Mouse (Mus musculus): ENCODE measurements around the gene Atf5. TPM values are rescaled to one million over a fixed set of nuclear protein-coding genes. Genes with fewer than 3 reads are reported as not detected.

Atf5 gene
- polyA plus RNA-seq, 1 experiment from 2014 or later: 6.0 TPM

GRCm38 (mm10) chr7:44808927-44809326 is 7.5 kb downstream of the Atf5 start:
- DNase-seq (ENCODE audit: low spot score): no peak
- Histone ChIP-seq H3K9ac (replicated peaks; ENCODE audit: low read depth) (no peak overlapping the region), H3K27me3 (replicated peaks; ENCODE audit: insufficient read depth, low read length) (no peaks in the 10 kb centered on the region), H3K4me1 (ENCODE audit: insufficient read depth, low read depth, low read length) (no peaks in the 10 kb centered on the region), H3K4me3 (ENCODE audit: low read depth, low read length) (no peak overlapping the region), H3K9me3 (ENCODE audit: low read length) (no peaks in the 10 kb centered on the region), H3K4me2 (replicated peaks; ENCODE audit: low read depth, low read length) (no peak overlapping the region), H3K36me3 (ENCODE audit: insufficient read depth, low read length) (no peaks in the 10 kb centered on the region; the same call in 1 of the 2 replicates), H3K27ac (ENCODE audit: low read length) (no peak overlapping the region)
- 71% methylated on average over 2 of the region's 2 CpGs for WGBS
- TF ChIP-seq EP300 (IDR thresholded peaks at IDR 0.05): no peak
- no peak for ATAC-seq

DNA sequence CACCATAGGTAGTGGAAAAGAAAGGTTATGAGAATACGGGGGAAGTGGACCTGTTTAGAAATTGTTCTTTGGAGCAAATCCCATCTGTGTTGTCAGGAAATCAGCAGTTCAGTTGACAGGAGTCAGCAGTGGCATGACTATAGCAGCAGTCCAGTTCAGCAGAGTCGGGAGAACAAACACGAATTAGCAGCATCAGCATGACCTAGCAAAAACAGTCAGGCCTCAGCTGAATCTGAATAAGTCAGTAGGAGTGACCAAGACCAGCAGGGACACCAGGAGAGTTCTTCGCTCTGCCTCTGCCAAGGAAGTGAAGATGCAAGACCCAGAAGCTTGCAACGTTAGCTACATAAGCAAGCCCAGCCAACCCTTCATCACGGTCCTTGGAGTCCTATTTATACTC is 23.7 kb downstream of the Atf5 start:
- Histone ChIP-seq H3K36me3 (ENCODE audit: insufficient read depth, low read length) (no peaks in the 10 kb centered on the region), H3K27me3 (replicated peaks; ENCODE audit: insufficient read depth, low read length) (no peaks in the 10 kb centered on the region), H3K9me3 (ENCODE audit: low read length) (no peaks in the 10 kb centered on the region), H3K4me1 (ENCODE audit: insufficient read depth, low read depth, low read length) (no peaks in the 10 kb centered on the region), H3K27ac (ENCODE audit: low read length) (no peak overlapping the region), H3K4me2 (replicated peaks; ENCODE audit: low read depth, low read length) (no peak overlapping the region), H3K9ac (replicated peaks; ENCODE audit: low read depth) (no peak overlapping the region), H3K4me3 (ENCODE audit: low read depth, low read length) (no peak overlapping the region)
- DNase-seq (ENCODE audit: low spot score): no peak
- no peak for ATAC-seq
- TF ChIP-seq CTCF (IDR thresholded peaks at IDR 0.05) (no peak), EP300 (IDR thresholded peaks at IDR 0.05) (no peak)
- 77% methylated on average over 6 of the region's 6 CpGs for WGBS

- ATAC-seq (no peak), DNase-seq (ENCODE audit: low spot score) (no peak)
- 59% methylated on average over 4 of the region's 4 CpGs for WGBS
Observed at GRCm38 (mm10) chr7:44790066-44790465, 26.4 kb downstream of the Atf5 start.

DNA sequence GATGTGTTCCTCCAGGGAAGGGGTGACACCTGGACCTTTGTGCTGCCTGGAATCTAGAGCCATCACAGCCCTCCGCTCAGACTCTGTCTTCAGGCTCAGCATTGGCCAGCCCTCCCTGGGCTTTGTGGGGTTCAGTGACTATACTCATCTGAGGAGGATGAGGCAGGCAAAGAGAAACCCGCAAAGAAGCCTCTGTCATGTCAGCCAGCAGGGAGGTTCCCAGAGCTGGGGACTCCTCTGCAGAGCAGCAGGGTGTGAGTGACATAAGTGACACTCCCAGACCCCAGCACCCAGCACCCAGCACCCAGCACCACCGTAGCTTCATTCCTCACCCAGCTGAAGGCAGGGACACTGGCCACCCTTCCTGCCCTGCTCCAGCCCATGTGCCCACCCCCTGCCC is 26.9 kb downstream of the Atf5 start:
- DNase-seq (ENCODE audit: low spot score) (no peak), ATAC-seq (no peak)
- H3K9ac ChIP-seq (replicated peaks; ENCODE audit: low read depth): no peak overlapping the region
- H3K27ac ChIP-seq (ENCODE audit: low read length): no peak overlapping the region
- H3K4me3 ChIP-seq (ENCODE audit: low read depth, low read length): no peak overlapping the region
- no peaks in the 10 kb centered on the region for H3K27me3 ChIP-seq (replicated peaks; ENCODE audit: insufficient read depth, low read length)
- no peaks in the 10 kb centered on the region for H3K4me1 ChIP-seq (ENCODE audit: insufficient read depth, low read depth, low read length)
- no peaks in the 10 kb centered on the region for H3K9me3 ChIP-seq (ENCODE audit: low read length)
- WGBS: 50% methylated on average over 2 of the region's 3 CpGs
- TF ChIP-seq EP300 (IDR thresholded peaks at IDR 0.05) (no peak), CTCF (IDR thresholded peaks at IDR 0.05) (no peak)
- H3K36me3 ChIP-seq (ENCODE audit: insufficient read depth, low read length): no peaks in the 10 kb centered on the region
- no peak overlapping the region for H3K4me2 ChIP-seq (replicated peaks; ENCODE audit: low read depth, low read length)

More at GRCm38 (mm10) chr7:44790066-44790465, 26.4 kb downstream of the Atf5 start:
- no peak overlapping the region for H3K27ac ChIP-seq (ENCODE audit: low read length)
- TF ChIP-seq EP300 (IDR thresholded peaks at IDR 0.05): no peak
- no peak for TF ChIP-seq CTCF (IDR thresholded peaks at IDR 0.05)
- no peaks in the 10 kb centered on the region for H3K9me3 ChIP-seq (ENCODE audit: low read length)
- no peak overlapping the region for H3K9ac ChIP-seq (replicated peaks; ENCODE audit: low read depth)
- no peak overlapping the region for H3K4me2 ChIP-seq (replicated peaks; ENCODE audit: low read depth, low read length)
- H3K4me3 ChIP-seq (ENCODE audit: low read depth, low read length): no peak overlapping the region
- H3K27me3 ChIP-seq (replicated peaks; ENCODE audit: insufficient read depth, low read length): no peaks in the 10 kb centered on the region
- H3K36me3 ChIP-seq (ENCODE audit: insufficient read depth, low read length): no peaks in the 10 kb centered on the region
- no peaks in the 10 kb centered on the region for H3K4me1 ChIP-seq (ENCODE audit: insufficient read depth, low read depth, low read length)

- DNase-seq (ENCODE audit: low spot score) (no peak), ATAC-seq (no peak)
- H3K27ac ChIP-seq (ENCODE audit: low read length): no peak overlapping the region
- 79% methylated on average over 8 of the region's 8 CpGs for WGBS
- no peaks in the 10 kb centered on the region for H3K4me1 ChIP-seq (ENCODE audit: insufficient read depth, low read depth, low read length)
- no peak overlapping the region for H3K4me2 ChIP-seq (replicated peaks; ENCODE audit: low read depth, low read length)
- no peak overlapping the region for H3K9ac ChIP-seq (replicated peaks; ENCODE audit: low read depth)
- no peaks in the 10 kb centered on the region for H3K27me3 ChIP-seq (replicated peaks; ENCODE audit: insufficient read depth, low read length)
- TF ChIP-seq CTCF (IDR thresholded peaks at IDR 0.05) (no peak), EP300 (IDR thresholded peaks at IDR 0.05) (no peak)
- no peaks in the 10 kb centered on the region for H3K9me3 ChIP-seq (ENCODE audit: low read length)
- peaks cover 9% of the 10 kb centered on the region; the same call in 1 of the 2 replicates for H3K36me3 ChIP-seq (ENCODE audit: insufficient read depth, low read length)
- H3K4me3 ChIP-seq (ENCODE audit: low read depth, low read length): no peak overlapping the region
Observed at GRCm38 (mm10) chr7:44780101-44780500, 36.4 kb downstream of the Atf5 start.

- Histone ChIP-seq H3K9me3 (ENCODE audit: low read length) (no peaks in the 10 kb centered on the region), H3K4me3 (ENCODE audit: low read depth, low read length) (no peak overlapping the region), H3K4me2 (replicated peaks; ENCODE audit: low read depth, low read length) (no peak overlapping the region), H3K4me1 (ENCODE audit: insufficient read depth, low read depth, low read length) (no peaks in the 10 kb centered on the region), H3K36me3 (ENCODE audit: insufficient read depth, low read length) (peaks cover 15% of the 10 kb centered on the region; the same call in 1 of the 2 replicates), H3K9ac (replicated peaks; ENCODE audit: low read depth) (no peak overlapping the region), H3K27me3 (replicated peaks; ENCODE audit: insufficient read depth, low read length) (no peaks in the 10 kb centered on the region), H3K27ac (ENCODE audit: low read length) (no peak overlapping the region)
- DNase-seq (ENCODE audit: low spot score) (peak; percentile 5), ATAC-seq (peak; percentile 38)
- TF ChIP-seq EP300 (IDR thresholded peaks at IDR 0.05): peak; percentile 37; the same call in 1 of the 2 replicates
- TF ChIP-seq CTCF (IDR thresholded peaks at IDR 0.05): no peak
- 78% methylated on average over 9 of the region's 9 CpGs for WGBS
Observed at GRCm38 (mm10) chr7:44776849-44777498, 39.5 kb downstream of the Atf5 start.
